Mouse (Mus musculus) myocyte (in vitro differentiated cells): ENCODE measurements around the gene Laptm5.

Experiments used
- CEBPB ChIP-seq: IDR thresholded peaks from 2 replicates; pipeline ENCODE4 v1.6.1; 2011; ENCODE audit warnings: mild to moderate bottlenecking, moderate library complexity; ENCODE audit not compliant: poor library complexity, insufficient read depth, severe bottlenecking
- E2F4 ChIP-seq: IDR thresholded peaks from one replicate; pipeline ENCODE4 v1.6.1; 2011; ENCODE audit warnings: mild to moderate bottlenecking, control low read depth, moderate library complexity; ENCODE audit not compliant: insufficient read depth
- MAX ChIP-seq: IDR thresholded peaks from one replicate; pipeline ENCODE4 v1.6.1; 2011; ENCODE audit warnings: low read depth, mild to moderate bottlenecking, control low read depth
- MYOD1 ChIP-seq, 3 experiments: IDR thresholded peaks; one replicate each; pipeline ENCODE4 v1.6.1; 2011; ENCODE audit warnings: control low read depth in 2 of 3, low read depth in 2 of 3, mild to moderate bottlenecking in 2 of 3, moderate library complexity in 1 of 3; ENCODE audit not compliant: insufficient read length in 2 of 3, control insufficient read depth in 1 of 3
- MYOG ChIP-seq, 3 experiments: IDR thresholded peaks; one replicate each; pipeline ENCODE4 v1.6.1; 2011; ENCODE audit warnings: control low read depth in 2 of 3, low read depth in 2 of 3, mild to moderate bottlenecking in 2 of 3; ENCODE audit not compliant: insufficient read length in 2 of 3, control insufficient read depth in 1 of 3, insufficient read depth in 1 of 3
- POLR2A ChIP-seq: IDR thresholded peaks from one replicate; pipeline ENCODE4 v1.6.1; 2011; ENCODE audit warnings: low read depth, mild to moderate bottlenecking, control low read depth, moderate library complexity; ENCODE audit not compliant: insufficient read length
- POLR2AphosphoS2 ChIP-seq: IDR thresholded peaks from one replicate; pipeline ENCODE4 v1.6.1; 2011; ENCODE audit warnings: low read depth, control low read depth; ENCODE audit not compliant: insufficient read length
- REST ChIP-seq: IDR thresholded peaks from one replicate; pipeline ENCODE4 v1.6.1; 2011; ENCODE audit warnings: mild to moderate bottlenecking, control low read depth, moderate library complexity; ENCODE audit not compliant: insufficient read depth, insufficient read length
- SRF ChIP-seq: IDR thresholded peaks from one replicate; pipeline ENCODE4 v1.6.1; 2011; ENCODE audit warnings: low read depth; ENCODE audit not compliant: control insufficient read depth, insufficient read length
- TCF12 ChIP-seq: IDR thresholded peaks from one replicate; pipeline ENCODE4 v1.6.1; 2011; ENCODE audit warnings: mild to moderate bottlenecking, control low read depth; ENCODE audit not compliant: poor library complexity, insufficient read depth, severe bottlenecking

- TF ChIP-seq MYOG (IDR thresholded peaks at IDR 0.05; ENCODE audit: control insufficient read depth in 1 of 3, insufficient read depth in 1 of 3, insufficient read length in 2 of 3, low read depth in 2 of 3): no peak
- TF ChIP-seq POLR2A: no peak
- no peak for TF ChIP-seq MYOD1 (IDR thresholded peaks at IDR 0.05; ENCODE audit: control insufficient read depth in 1 of 3, insufficient read length in 2 of 3, low read depth in 2 of 3)
- TF ChIP-seq CEBPB: no peak
- TF ChIP-seq POLR2AphosphoS2: no peak
- TF ChIP-seq TCF12: no peak
- TF ChIP-seq E2F4: no peak
- TF ChIP-seq MAX: no peak
- TF ChIP-seq REST: no peak
- no peak for TF ChIP-seq SRF
Measured at GRCm38 (mm10) chr4:130874601-130875000, 38.3 kb upstream of the Laptm5 start.
